Mouse (Mus musculus): ENCODE data around the gene Sh3tc1. TPM values are rescaled to one million over a fixed set of nuclear protein-coding genes. Genes with fewer than 3 reads are reported as not detected.

The Sh3tc1 gene
- polyA plus RNA-seq (2014; fragmentation: Illumina TruSeq; extraction: RNeasy Lipid Tissue Mini Kit (QIAGEN cat#74804); ENCODE audit: low read depth, low replicate concordance): 0.93 TPM

DNA sequence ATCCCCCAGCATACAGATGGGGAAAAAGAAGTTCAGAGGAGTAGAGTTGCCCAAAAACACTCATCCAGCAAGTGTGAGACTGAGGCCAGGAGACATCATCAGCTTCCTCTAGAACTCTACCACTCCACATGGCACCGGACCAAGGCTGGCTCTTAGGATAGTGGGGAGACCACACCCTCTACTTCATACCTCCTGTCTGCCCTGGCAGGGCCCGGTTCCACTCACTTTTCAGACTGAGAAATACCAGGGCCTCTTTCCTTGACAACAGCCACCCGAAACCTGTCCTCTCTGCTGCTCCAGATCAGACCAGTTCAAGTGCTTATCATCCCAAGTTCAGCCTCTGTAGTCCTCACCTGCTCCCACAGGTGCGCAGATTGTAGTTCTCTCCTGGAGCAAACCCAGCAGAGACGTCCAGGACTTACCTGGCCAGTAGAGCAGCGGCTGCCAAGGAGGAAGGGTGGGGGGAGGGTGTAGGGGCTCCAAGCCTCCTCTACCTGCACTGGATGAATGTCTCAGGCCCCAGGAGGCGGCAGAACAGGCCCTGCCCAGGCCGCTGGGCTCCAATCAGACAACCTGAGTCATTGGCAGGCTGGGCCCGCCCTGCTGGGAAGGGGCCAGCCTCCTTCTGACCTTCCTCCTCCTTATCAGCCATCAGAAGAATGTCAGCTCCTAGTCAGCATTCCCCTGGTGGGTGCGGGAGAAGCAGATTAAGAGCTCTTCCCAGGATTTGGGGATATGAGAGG, at the start of gene Sh3tc1:
Gene Sh3tc1, minus strand, starts transcription at position 452 of the 743 bp plus-strand sequence.

DNA sequence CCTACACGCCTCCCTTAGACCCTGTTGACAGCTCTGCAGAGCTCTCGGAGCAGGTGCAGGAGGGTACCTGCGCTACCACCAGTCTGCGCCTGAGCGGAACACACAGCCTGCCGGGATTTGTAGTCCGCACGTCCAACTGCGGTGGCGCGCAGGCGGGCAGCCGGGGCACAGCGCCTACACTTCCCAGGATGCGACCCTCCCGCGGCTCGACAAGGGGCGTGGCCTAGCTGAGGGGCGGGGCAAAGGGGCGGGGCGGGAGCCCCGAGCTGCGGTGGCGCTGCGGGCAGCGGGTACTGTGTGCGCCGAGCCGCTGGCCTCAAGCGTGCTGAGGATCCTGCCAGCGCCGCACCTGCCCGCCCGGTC, 17.8 kb upstream of the Sh3tc1 start, which contains the start of gene Ablim2:
Gene Ablim2, plus strand, starts transcription at position 242 of the 363 bp plus-strand sequence.

DNA sequence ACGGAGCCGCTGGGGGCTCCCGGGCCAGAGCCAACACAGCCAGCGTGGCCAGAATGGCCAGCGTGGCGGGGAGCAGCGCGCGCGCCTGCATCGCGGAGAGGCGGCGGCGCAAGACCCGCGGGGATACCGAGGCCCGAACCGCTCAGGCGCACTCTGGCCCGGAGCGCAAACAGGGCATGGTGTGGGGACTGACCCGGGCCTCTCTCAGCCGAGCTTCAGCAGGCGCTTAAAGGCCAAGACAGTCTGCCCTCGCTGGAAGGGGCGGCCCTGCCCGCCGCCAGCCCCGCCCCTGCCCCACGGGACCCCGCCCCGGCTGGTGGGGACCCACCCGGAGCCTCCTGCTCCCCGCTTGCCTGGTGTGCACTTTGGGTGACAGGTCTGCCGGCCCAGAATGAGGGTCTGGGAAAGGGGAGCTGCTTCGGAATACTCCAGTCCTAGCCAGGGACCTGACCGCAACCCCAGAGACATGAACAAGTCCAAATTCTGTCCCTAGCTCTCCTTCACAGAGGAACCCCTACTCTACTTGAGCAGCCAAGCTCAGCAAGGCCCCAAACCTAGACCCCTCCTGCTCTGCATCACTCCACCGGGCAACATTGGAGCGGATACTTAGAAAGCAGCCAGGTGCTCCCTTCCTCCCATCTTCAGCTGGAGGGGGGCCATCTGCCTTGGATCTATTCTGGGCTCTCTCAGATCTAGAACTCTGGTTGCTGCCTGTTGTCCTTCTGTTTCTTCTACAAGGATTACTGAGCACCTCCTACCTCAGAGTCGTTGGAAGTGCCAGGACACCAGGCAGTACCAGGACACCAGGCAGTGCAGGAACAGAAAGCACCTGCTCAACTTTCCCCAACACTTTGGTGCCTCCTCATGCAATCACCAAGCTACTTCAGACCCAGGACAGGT, 60.3 kb downstream of the Sh3tc1 start, which contains the start of gene Htra3:
Gene Htra3, minus strand, starts transcription at position 527 of the 900 bp plus-strand sequence.

Other genes with a start within 250 kb of the Sh3tc1 start
- gene Cpz, start 214.3 kb downstream of the Sh3tc1 start, polyA plus RNA-seq (2014; fragmentation: Illumina TruSeq; extraction: RNeasy Lipid Tissue Mini Kit (QIAGEN cat#74804); ENCODE audit: low read depth, low replicate concordance): not detected
- 1.5 TPM for gene Trmt44, start 164.9 kb downstream of the Sh3tc1 start, polyA plus RNA-seq (2014; fragmentation: Illumina TruSeq; extraction: RNeasy Lipid Tissue Mini Kit (QIAGEN cat#74804); ENCODE audit: low read depth, low replicate concordance)
- 19.0 TPM for gene Acox3, start 156.9 kb downstream of the Sh3tc1 start, polyA plus RNA-seq (2014; fragmentation: Illumina TruSeq; extraction: RNeasy Lipid Tissue Mini Kit (QIAGEN cat#74804); ENCODE audit: low read depth, low replicate concordance)
- 0.87 TPM for gene Htra3, start 60.2 kb downstream of the Sh3tc1 start, polyA plus RNA-seq (2014; fragmentation: Illumina TruSeq; extraction: RNeasy Lipid Tissue Mini Kit (QIAGEN cat#74804); ENCODE audit: low read depth, low replicate concordance)
- 1.2 TPM for gene Ablim2, start 17.9 kb upstream of the Sh3tc1 start, polyA plus RNA-seq (2014; fragmentation: Illumina TruSeq; extraction: RNeasy Lipid Tissue Mini Kit (QIAGEN cat#74804); ENCODE audit: low read depth, low replicate concordance)
- gene Afap1, start 153.3 kb upstream of the Sh3tc1 start, polyA plus RNA-seq (2014; fragmentation: Illumina TruSeq; extraction: RNeasy Lipid Tissue Mini Kit (QIAGEN cat#74804); ENCODE audit: low read depth, low replicate concordance): 9.5 TPM

All from adrenal gland, adult 10 weeks (tissue).